Mouse (Mus musculus) brain, embryonic 14.5 days (tissue): ENCODE results near the gene Sgip1. TPM values are rescaled to one million over a fixed set of nuclear protein-coding genes. Genes with fewer than 3 reads are reported as not detected.

Source experiments
- DNase-seq: peaks from one replicate; pipeline ENCODE4 v3.0.0-alpha.2; 2011; ENCODE audit warnings: low read depth
- CTCF ChIP-seq: fragments of 200-500 bp; IDR thresholded peaks from 2 replicates; pipeline ENCODE4 v1.5.1; 2012; ENCODE audit warnings: inconsistent platforms, mild to moderate bottlenecking, moderate library complexity, borderline replicate concordance; ENCODE audit not compliant: insufficient read depth, insufficient read length; ENCODE audit errors: extremely low read depth
- POLR2A ChIP-seq: fragments of 200-500 bp; IDR thresholded peaks from 2 replicates; pipeline ENCODE4 v1.6.1; 2012; ENCODE audit warnings: mild to moderate bottlenecking, inconsistent platforms, borderline replicate concordance; ENCODE audit not compliant: poor library complexity, insufficient read depth, insufficient read length, severe bottlenecking; ENCODE audit errors: extremely low read depth
- polyA plus RNA-seq: library from polyadenylated mRNA; depleted of rRNA; stranded (reverse); fragments of >200 nt; gene quantifications from 2 replicates; pipeline ENCODE4 v1.2.3, GENCODE M21; 2012

Gene Sgip1
- polyA plus RNA-seq, 1 experiment, result 44.3 TPM

DNA sequence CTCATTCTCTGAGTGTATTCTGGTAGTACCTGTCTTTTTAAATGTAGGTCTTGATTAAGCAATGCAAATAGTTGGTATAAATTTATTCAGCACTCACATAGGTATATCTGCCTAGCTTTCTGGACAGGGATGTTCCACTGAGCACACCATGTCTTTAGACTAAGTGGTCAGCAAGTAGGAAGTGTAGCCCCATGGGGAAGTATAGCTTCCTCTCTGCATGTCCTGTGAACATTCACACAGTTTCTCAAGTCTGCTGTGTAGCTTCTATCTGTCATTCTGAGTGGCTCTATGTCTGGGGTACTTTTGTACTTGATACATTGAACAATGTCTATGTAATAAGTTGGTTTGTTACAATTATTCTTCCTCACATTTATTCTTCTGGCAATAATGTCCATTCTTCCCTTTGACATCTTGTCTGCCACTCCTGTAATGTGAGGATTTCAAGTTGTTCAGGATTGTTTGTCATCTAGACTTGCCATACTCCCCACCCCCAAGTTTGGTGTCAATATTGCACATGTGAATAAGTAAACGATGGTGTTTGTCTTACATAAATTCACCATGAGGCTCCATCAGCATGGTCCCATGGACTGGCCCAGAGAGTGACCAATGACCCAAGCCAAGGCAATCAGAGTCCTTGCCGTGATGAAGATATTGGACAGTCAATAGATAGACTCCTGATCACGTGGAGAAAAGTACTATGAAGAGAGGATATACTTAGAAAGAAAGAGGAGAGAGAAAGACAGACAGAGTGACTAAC is 12.4 kb downstream of the Sgip1 start:
- DNase-seq, result no peak
- no peak for TF ChIP-seq CTCF
- TF ChIP-seq POLR2A, result no peak

DNA sequence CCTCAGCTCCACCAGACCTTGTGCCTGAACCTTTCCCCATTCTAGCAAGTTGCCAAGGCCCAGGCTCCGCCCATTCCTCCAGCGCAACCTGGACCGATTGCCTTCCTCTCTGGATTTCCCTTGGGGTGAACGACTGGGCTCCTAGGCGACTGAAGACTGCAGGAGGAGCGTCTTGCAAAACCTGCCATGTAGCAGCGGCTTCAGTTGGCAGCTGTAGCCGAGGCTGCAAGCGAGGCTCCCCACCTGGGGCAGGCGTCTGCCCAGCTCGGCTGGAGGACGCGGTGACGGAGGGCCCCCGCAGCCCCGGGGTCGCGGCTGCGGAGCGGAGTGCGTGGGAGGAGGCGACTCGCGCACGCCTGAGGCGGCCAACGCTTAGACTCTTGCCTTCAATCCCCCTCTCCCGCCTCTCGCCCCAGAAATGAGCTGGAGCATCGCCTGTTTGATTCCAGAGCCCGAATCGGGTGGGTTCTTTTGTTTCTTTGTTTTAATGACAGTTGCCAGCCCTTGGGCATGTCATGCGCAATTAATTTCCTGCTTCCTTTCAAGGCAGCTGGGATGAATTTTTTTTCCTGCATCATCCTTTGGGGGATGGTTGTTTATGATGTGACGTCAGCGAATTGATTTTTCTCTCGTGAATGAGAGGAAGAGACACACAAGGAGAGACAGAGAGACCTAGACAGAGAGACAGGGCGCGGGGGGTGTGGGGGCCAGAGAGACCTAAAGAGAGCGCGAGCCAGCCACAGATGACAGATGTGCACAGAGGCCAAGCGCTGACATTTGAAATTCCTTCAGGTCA is 18.2 kb downstream of the Sgip1 start:
- peak; percentile 93 for DNase-seq
- TF ChIP-seq POLR2A (0 out of 2 replicates have a peak, but pooled peaks have one; percentile 21), CTCF (no peak)

DNA sequence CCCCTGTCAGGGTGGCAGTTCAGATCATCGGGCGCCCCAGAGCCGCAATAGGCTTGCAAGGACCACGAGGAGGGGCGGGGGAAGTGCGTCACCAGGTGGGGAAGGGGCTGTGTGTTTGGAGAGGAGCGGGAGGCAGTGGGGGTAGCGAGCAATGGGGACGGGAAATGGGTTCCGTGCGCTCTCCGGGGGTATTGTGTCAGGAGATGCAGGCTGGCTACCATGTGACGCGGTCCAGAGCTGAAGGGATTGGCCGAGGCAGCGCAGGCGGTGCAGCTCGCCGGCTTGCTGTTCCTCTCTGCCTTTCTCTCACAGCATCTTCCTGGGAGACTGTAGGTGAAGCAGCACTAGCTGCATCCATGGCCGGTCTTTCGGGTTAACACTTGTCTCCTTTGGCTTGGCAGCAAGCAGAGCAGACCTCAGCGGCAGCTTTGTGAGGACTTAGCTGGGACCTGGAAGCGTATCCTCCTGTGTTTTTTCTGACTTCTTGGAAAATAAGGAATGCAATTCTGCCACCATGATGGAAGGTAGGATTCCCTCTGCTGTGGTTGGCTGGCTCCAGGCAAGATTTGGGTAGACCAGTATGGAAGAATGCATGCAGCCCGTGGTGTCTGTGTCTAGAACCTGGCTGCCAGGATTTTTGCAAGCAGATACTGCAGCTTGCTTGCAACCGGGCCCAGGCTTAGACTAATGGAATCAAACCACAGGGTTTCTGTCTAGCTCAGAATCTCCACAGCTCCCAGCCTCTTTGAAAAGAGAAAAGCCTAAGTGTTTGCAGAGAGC is 19.1 kb downstream of the Sgip1 start:
- DNase-seq, result peak; percentile 99
- TF ChIP-seq POLR2A (peak; percentile 49; the same call in 1 of the 2 replicates), CTCF (no peak)

DNA sequence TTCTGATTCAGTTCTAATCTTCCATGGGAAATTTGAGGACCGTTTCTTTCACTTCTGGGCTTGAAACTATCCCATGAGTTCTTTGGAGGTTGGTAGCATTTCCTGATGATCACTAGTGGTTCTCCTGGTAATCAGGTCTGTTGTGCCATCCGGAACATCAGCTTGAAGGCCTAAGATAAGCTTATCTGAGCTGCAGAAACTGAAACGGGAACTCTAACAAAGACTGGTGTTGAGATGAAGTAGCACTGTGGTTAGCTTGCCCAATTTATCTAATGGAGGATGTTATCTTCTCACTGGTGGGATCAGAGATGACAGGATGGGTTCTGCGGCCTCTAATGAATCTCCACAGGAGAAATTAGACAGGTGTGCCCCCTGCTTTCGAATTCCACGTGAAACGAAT is 21.0 kb downstream of the Sgip1 start:
- no peak for TF ChIP-seq POLR2A
- TF ChIP-seq CTCF, result no peak
- no peak for DNase-seq

DNA sequence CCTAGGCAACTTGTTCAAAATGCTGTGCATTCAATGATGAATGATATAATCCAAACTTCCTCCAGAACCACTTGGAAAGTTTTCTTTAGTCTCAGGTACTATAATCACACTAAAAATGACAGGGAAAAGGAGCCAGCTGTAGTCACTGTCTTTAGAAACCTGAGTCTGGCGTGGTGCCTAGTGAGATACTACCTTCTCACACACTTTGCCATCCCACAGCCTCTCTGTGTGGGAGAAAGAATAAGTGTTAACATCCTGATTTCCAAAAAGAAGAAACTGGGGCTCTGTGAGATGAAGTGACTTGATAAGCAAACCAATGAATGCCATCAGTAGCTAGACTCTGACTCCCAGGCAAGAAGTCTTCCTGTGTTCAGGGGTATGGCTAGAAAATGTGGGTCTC is 28.0 kb downstream of the Sgip1 start:
- DNase-seq, result no peak
- TF ChIP-seq POLR2A (no peak), CTCF (no peak)

DNA sequence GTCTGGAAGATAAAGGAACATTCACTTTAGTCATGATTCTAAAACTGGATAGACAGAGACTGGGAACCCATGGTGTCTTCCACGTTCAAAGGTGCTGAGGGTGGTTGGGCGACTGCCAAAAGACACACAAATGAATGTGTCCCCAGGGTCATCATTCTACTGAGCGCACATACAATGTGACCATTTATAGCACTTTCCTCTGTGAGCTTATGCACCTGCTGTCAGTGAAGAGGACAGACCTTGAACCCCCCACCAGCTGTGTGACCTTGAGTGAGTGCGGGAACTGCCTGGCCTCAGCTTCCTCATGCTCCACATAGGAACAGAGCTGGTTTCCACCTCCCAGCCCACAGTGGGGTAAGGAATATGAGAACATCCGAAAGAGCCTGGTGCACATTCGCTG is 28.8 kb downstream of the Sgip1 start:
- no peak for DNase-seq
- TF ChIP-seq CTCF (no peak), POLR2A (no peak)

DNA sequence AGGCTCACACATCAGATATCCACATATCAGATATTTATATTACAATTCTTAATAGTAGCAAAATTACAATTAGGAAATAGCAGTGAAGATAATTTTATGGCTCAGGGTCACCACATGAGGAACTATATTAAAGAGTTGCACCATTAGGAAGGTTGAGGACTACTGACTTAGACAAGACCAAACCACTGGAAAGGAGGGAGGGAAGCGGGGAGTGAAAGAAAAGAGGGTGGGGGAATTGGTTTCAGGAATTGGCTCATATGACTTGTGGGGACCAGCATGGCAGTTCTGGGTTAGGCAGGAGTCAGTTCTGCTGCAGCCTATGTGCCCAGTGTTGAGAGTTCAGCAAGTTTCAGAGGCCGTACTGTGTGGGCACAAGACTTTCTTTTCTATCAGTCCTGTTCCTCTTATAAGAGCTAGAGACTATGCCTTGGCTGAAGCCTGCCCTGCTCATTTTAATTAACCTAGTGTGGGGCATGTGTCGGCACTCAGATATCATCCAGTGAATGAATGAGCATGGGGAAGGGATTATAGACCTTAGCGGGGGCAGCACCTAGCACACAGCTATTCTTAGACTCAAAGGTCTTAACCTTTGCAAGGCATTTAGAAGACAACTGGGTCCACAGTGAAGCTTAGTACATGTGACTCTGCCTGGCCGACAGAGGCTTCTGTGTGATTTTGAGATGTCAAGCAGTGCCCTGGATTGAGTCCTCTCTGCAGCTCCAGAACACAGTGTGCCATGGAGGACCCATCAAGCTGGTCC is 30.7 kb downstream of the Sgip1 start:
- no peak for TF ChIP-seq CTCF
- TF ChIP-seq POLR2A, result no peak
- DNase-seq, result no peak

DNA sequence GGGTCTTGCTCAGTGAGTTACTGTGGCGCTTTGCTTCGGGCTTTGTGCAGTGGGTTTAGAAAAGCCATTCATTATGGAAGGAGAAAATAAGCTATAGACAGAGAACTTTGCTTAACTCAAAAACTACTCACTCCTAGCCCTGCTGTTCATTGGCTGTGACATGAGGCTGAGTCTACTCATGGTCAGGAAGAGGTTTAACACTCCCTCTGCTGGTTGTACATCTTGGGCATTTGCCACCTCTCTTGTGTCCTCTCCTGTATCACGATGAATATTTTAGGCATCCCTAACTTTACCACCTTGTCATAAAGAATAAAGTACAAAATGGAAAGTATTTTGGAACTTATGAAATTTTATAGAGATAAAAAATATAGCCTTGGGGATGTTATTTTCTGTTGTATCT is 32.1 kb downstream of the Sgip1 start:
- TF ChIP-seq CTCF (no peak), POLR2A (no peak)
- no peak for DNase-seq

DNA sequence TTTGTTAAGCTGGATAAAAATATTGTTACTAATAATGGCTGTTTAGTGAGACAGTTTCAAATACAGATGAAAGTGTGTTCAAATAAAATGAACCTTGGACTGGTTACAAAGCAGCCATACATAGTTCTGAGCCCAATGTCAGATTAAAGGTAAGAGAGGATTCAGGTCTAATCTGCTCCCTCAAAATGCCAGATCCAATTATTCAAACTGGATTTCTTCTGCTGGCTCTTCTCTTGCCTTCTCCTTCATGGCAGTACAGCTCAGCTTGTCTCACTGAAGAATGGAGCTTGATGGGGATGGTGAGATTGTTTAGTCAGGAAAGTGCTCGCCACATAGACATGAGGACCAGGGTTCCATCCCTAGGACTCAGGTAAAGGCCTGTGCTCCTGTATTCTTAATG is 32.7 kb downstream of the Sgip1 start:
- DNase-seq, result no peak
- TF ChIP-seq CTCF (no peak), POLR2A (no peak)

DNA sequence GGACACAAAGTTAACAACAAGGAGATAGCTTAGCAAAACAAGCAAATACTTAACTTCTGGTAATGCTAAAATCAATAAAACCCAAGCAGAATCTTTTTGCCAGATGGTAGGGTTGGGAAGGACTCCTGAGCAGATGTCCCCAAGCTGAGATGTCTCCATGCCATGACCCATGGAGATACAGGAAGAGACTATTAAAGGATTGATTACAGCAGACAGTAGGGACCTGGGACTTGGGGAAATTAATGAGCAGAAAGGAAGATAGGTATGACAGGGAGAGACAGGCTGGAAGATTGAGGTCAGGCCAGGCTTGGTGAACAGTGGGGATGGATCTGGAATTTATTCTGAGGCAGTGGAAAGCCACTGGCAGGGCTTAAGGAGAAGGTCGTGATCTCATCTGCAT is 33.5 kb downstream of the Sgip1 start:
- no peak for TF ChIP-seq POLR2A
- TF ChIP-seq CTCF, result no peak
- no peak for DNase-seq
